Mouse (Mus musculus) heart, adult 2 months (tissue): Measurements from ENCODE around the gene Uqcc1.

ENCODE experiments used
- CTCF ChIP-seq: fragments of 200-600 bp; IDR thresholded peaks from 2 replicates; pipeline ENCODE4 v1.8.1; 2022; ENCODE audit warnings: antibody characterized with exemption, mild to moderate bottlenecking, moderate library complexity
- EP300 ChIP-seq: fragments of 200-500 bp; IDR thresholded peaks from 2 replicates; pipeline ENCODE4 v1.6.1; 2011; ENCODE audit warnings: low read depth, low read length, control low read depth; ENCODE audit not compliant: insufficient read depth
- POLR2A ChIP-seq: fragments of 200-500 bp; IDR thresholded peaks from 2 replicates; pipeline ENCODE4 v1.6.1; 2011; ENCODE audit warnings: mild to moderate bottlenecking, low read depth, low read length, control low read depth; ENCODE audit not compliant: insufficient read depth

- TF ChIP-seq CTCF (no peak), EP300 (no peak), POLR2A (no peak)
Measured at GRCm38 (mm10) chr2:155943463-155943862, 13.4 kb upstream of the Uqcc1 start.
